Mouse (Mus musculus) kidney, postnatal 0 days (tissue): ENCODE data around the gene Fahd2a. TPM values are rescaled to one million over a fixed set of nuclear protein-coding genes. Genes with fewer than 3 reads are reported as not detected.

Source experiments
- ATAC-seq: fragments of 200-750 bp; cut with Nextera tagmentation; replicated peaks from 2 replicates; pipeline ENCODE4 v1.8.0; 2017; ENCODE audit warnings: low read depth, moderate number of reproducible peaks, moderate TSS enrichment, moderate library complexity; ENCODE audit not compliant: low FRiP score
- DNase-seq: peaks from one replicate; pipeline ENCODE4 v3.0.0-alpha.2; 2016; ENCODE audit warnings: low spot score
- H3K27ac ChIP-seq: fragments of 300-500 bp; sonication (generic); 2 replicates; pipeline ENCODE4 v1.5.1; 2014; ENCODE audit warnings: mild to moderate bottlenecking
- H3K27me3 ChIP-seq: fragments of 300-500 bp; sonication (generic); 2 replicates; pipeline ENCODE4 v1.6.1; 2014; ENCODE audit warnings: low read length, mixed read lengths; ENCODE audit not compliant: insufficient read depth
- H3K36me3 ChIP-seq: fragments of 300-500 bp; sonication (generic); 2 replicates; pipeline ENCODE4 v1.6.1; 2014; ENCODE audit warnings: low read length, mixed read lengths; ENCODE audit not compliant: insufficient read depth
- H3K4me1 ChIP-seq: fragments of 300-500 bp; sonication (generic); replicated peaks from 2 replicates; pipeline ENCODE4 v1.6.1; 2014; ENCODE audit warnings: antibody characterized with exemption, low read length, mixed read lengths; ENCODE audit not compliant: insufficient read depth
- H3K4me2 ChIP-seq: fragments of 300-500 bp; sonication (generic); 2 replicates; pipeline ENCODE4 v1.6.1; 2014; ENCODE audit warnings: mild to moderate bottlenecking, low read length, moderate library complexity, mixed read lengths
- H3K4me3 ChIP-seq: fragments of 300-500 bp; sonication (generic); replicated peaks from 2 replicates; pipeline ENCODE4 v1.5.1; 2014; ENCODE audit warnings: low read depth, low read length
- H3K9ac ChIP-seq: fragments of 300-500 bp; sonication (generic); 2 replicates; pipeline ENCODE4 v1.6.1; 2014; ENCODE audit warnings: low read depth, low read length
- H3K9me3 ChIP-seq: fragments of 300-500 bp; sonication (generic); replicated peaks from 2 replicates; pipeline ENCODE4 v1.6.1; 2016; ENCODE audit warnings: low read length, inconsistent platforms, mixed read lengths
- CTCF ChIP-seq: IDR thresholded peaks from 2 replicates; pipeline ENCODE4 v1.5.1; 2016; ENCODE audit warnings: antibody characterized with exemption, low read depth, mild to moderate bottlenecking, moderate library complexity
- WGBS: fragments of 180-500 bp; shearing (Covaris S2); extraction: QIAGEN DNeasy Blood & Tissue Kit; methylation state at CpG from one replicate; pipeline ENCODE4 v1.1.7; 2014; 5-methylcytosine and 5-hydroxymethylcytosine counted together
- polyA plus RNA-seq: library from polyadenylated mRNA; unstranded; fragments of >200 nt; fragmentation: Nextera tagmentation; extraction: Ambion mirVana; gene quantifications from 2 replicates; pipeline ENCODE4 v1.2.1, GENCODE M21; 2015

Fahd2a gene
- polyA plus RNA-seq, 1 experiment from 2014 or later = 61.3 TPM

- ATAC-seq (no peak), DNase-seq (no peak)
- no peak overlapping the region for H3K9ac ChIP-seq
- no peak overlapping the region for H3K4me3 ChIP-seq
- 100% methylated on average over 2 of the region's 2 CpGs for WGBS
- no peaks in the 10 kb centered on the region for H3K9me3 ChIP-seq
- H3K27ac ChIP-seq = no peak overlapping the region
- peaks cover 21% of the 10 kb centered on the region for H3K36me3 ChIP-seq
- no peaks in the 10 kb centered on the region for H3K27me3 ChIP-seq
- no peak for TF ChIP-seq CTCF
- no peaks in the 10 kb centered on the region for H3K4me1 ChIP-seq
- no peak overlapping the region for H3K4me2 ChIP-seq
These were observed 8.8 kb downstream of the Fahd2a start for GRCm38 (mm10) chr2:127435554-127435953.

DNA sequence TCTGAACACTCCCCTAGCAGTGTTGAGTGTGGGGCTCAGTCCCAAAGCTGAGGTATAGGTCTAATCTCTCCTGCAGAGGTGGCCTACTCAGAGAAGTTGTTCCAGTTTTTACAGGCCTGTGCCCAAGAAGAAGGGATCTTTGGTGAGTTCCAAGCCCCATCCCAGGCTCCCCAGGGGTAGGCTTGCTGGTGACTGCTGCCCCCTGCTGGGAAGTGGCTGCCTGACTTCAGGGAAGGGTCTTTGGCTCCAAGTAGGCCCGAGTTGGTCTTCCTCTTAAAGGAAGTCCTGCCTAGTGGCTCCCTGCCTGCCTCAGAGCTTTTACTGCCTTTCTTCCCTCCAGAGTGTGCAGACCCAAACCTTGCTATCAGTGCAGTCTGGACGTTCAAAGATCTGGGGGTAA lies 9.2 kb downstream of the Fahd2a start:
- no peak overlapping the region for H3K4me2 ChIP-seq
- TF ChIP-seq CTCF = peak; percentile 69
- 36% methylated on average over 2 of the region's 2 CpGs for WGBS
- no peak overlapping the region for H3K4me3 ChIP-seq
- no peak overlapping the region for H3K27ac ChIP-seq
- no peak for DNase-seq
- no peaks in the 10 kb centered on the region for H3K27me3 ChIP-seq
- H3K4me1 ChIP-seq = no peaks in the 10 kb centered on the region
- no peaks in the 10 kb centered on the region for H3K9me3 ChIP-seq
- H3K9ac ChIP-seq = no peak overlapping the region
- peaks cover 21% of the 10 kb centered on the region for H3K36me3 ChIP-seq
- no peak for ATAC-seq

GRCm38 (mm10) chr2:127433487-127434295 lies 10.7 kb downstream of the Fahd2a start:
- no peaks in the 10 kb centered on the region for H3K9me3 ChIP-seq
- no peak overlapping the region for H3K27ac ChIP-seq
- H3K36me3 ChIP-seq = peaks cover 21% of the 10 kb centered on the region
- TF ChIP-seq CTCF = no peak
- H3K4me1 ChIP-seq = no peaks in the 10 kb centered on the region
- whole genome bisulfite sequencing = 76% methylated on average over 9 of the region's 9 CpGs
- no peak overlapping the region for H3K4me3 ChIP-seq
- DNase-seq = no peak
- 0 out of 2 replicates have a peak, but pooled peaks have one; percentile 14 for ATAC-seq
- H3K9ac ChIP-seq = no peak overlapping the region
- no peak overlapping the region for H3K4me2 ChIP-seq
- no peaks in the 10 kb centered on the region for H3K27me3 ChIP-seq

DNA sequence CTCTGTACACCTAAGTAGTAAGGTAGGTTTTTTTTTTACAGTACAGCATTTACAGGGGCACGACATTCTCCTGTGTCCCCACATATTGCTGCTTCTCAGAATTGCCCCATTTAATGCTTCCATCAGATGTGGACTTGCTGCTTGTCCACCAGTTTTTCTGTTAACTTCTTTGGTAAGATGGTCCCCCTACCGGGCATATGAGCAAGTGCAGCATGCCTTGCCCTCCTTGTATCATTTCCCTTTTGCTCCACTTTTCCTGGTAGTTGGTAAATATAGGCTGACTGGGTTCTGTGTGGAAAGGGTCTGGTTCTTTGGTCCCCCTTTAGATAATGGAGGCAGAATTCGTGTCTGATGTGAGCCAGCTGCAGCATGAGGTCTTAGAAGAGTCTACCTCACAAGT lies 14.1 kb downstream of the Fahd2a start:
- ATAC-seq = no peak
- Histone ChIP-seq H3K4me1 (no peaks in the 10 kb centered on the region), H3K9ac (no peak overlapping the region), H3K36me3 (no peaks in the 10 kb centered on the region), H3K4me3 (no peak overlapping the region), H3K27me3 (no peaks in the 10 kb centered on the region), H3K9me3 (no peaks in the 10 kb centered on the region), H3K27ac (no peak overlapping the region), H3K4me2 (no peak overlapping the region)
- WGBS = 16% methylated on average over 3 of the region's 3 CpGs
- peak; percentile 84 for TF ChIP-seq CTCF
- DNase-seq = peak; percentile 88

GRCm38 (mm10) chr2:127424977-127425376 lies 19.4 kb downstream of the Fahd2a start, which contains the start of gene Gpat2:
Gene Gpat2 (plus strand): TSS chr2:127425199.
- H3K9me3 ChIP-seq = no peaks in the 10 kb centered on the region
- H3K27me3 ChIP-seq = no peaks in the 10 kb centered on the region
- no peak within 1 kb of the TSS for H3K4me2 ChIP-seq
- no peak for TF ChIP-seq CTCF
- WGBS = 87% methylated on average over 17 of the region's 17 CpGs
- no peak within 1 kb of the TSS for H3K27ac ChIP-seq
- ATAC-seq (no peak), DNase-seq (no peak)
- H3K9ac ChIP-seq = no peak within 1 kb of the TSS
- no peaks in the 10 kb centered on the region for H3K4me1 ChIP-seq
- no peaks in the 10 kb centered on the region for H3K36me3 ChIP-seq
- H3K4me3 ChIP-seq = no peak within 1 kb of the TSS

DNA sequence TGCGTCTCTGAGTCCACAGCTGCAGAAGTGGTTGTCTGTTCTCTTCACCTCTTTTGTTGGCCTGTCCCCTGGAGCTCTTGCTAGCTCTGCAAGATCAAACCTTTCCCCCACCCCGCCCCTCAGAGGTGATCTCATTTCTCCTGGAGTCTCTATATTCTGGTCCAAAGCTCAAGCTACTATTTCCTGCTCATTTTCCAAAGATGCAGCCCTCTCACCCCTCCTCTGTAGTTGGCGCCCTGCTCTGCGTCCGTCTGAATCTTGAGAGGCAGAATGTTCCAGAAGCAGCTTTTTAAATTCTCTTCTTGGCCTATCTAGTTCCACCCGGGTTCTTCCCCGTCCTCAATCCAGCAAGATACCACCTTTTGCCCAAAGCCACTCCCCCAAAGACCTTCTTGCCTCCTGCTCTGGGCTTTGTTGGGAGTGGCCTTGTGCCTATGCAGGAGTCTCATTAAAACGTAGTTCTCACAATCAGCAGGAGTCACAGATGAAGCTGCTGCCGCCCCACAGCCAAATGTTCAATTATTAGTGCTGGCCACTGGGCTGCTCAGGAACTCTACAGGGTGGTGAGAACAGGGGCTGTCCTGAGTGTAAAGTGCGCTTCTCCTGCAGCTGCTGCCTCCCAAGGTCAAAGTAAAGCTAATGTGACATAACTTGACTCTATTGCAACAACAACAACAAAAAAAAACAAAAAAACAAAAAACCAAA lies 25.9 kb downstream of the Fahd2a start:
- ATAC-seq (0 out of 2 replicates have a peak, but pooled peaks have one; percentile 47), DNase-seq (no peak)
- Histone ChIP-seq H3K27ac (peak overlapping the region; percentile 50), H3K27me3 (no peaks in the 10 kb centered on the region), H3K9ac (no peak overlapping the region), H3K4me3 (no peak overlapping the region), H3K36me3 (no peaks in the 10 kb centered on the region), H3K4me1 (no peaks in the 10 kb centered on the region), H3K9me3 (no peaks in the 10 kb centered on the region), H3K4me2 (no peak overlapping the region)
- no peak for TF ChIP-seq CTCF
- 52% methylated on average over 10 of the region's 10 CpGs for WGBS
